Comparison of ENCODE assay signal across 11 mouse cellular contexts in the genomic region with DNA sequence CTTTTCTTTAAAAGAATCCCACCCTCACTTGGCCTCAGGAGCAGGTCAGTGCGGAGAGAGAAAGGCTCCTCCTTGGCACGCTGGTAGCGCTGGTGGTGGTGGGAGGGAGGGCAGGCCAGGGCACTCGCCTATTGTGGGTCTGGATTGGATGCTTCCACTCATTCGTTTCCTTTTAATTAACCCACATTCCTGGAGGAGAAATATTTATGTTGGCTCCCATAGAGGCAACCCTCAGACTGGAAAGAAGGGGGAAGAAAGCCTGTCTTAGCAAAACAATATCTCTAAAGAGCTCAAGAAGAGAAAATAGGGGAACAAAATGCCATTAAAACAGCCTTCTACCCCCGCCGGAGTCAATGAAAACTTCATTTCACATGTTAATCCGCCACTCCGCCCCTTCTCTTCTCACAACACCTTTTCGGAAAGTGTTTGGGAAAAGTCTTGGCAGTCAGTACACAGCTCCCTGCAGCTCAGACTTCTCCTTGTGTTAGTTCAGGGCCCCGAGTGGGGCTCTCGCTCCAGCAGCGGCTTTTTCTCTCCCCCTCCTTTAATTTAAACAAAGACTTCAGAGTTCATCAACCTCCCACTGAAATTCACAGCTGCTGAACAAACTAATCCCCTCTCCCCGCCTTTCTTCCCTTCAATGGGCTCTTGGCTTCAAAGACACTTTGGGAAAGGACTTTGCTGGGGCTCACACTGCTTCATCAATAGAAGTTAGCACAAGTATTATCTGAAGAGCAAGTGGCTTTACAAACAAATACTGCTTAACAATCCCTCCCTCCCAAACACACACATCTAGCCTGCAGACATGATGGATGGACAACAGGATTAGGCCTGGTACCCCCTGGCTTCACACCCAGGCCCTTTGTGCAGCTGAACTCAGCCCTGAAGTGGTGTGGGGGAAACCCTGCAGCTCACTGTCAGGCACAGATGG. TPM values are rescaled to one million over a fixed set of nuclear protein-coding genes. Genes with fewer than 3 reads are reported as not detected.
DNase-seq lines count a peak whose midpoint lies in the region; ATAC-seq and TF ChIP-seq lines count a peak whose summit lies in the region.
"Had no signal": no experiment of that assay in that cellular context is flagged by ENCODE, and none has a peak within 500 bp of the region (broad histone marks: within the 10 kb centered on the region; RNA-seq: fewer than 3 reads in every experiment).

No protein-coding gene starts in this region.

- H3K9ac ChIP-seq in intestine, embryonic 14.5 days (ENCODE audit: low read length): no peak overlapping the region
- H3K9ac ChIP-seq in intestine, postnatal 0 days (ENCODE audit: low read depth, low read length): no peak overlapping the region
- H3K9ac ChIP-seq in hindbrain, embryonic 14.5 days: no peak overlapping the region
- no peak overlapping the region for H3K9ac ChIP-seq in midbrain, embryonic 15.5 days
- no peak overlapping the region for H3K9ac ChIP-seq in heart, adult 2 months (ENCODE audit: low read depth, low read length)

- no peaks in the 10 kb centered on the region for H3K79me2 ChIP-seq in heart, adult 2 months (replicated peaks; ENCODE audit: control insufficient read depth, insufficient read depth, low read length)

- no peak for DNase-seq in intestine, embryonic 14.5 days (ENCODE audit: low spot score)
- peak; percentile 70 for DNase-seq in embryo, embryonic 11 days
- DNase-seq in hindbrain, embryonic 14.5 days (ENCODE audit: low spot score): peak; percentile 45
- DNase-seq in cerebellum, adult 8-10 months: no peak
- DNase-seq in thymus, adult 2 months: no peak
- no peak for DNase-seq in heart, adult 2 months
- DNase-seq: spleen, adult 18-20 months had no signal

- TF ChIP-seq CTCF in intestine, postnatal 0 days (IDR thresholded peaks at IDR 0.05; ENCODE audit: low read depth): no peak
- no peak for TF ChIP-seq CTCF in thymus, adult 2 months (IDR thresholded peaks at IDR 0.05; ENCODE audit: borderline replicate concordance, control insufficient read depth, extremely low read depth, insufficient read depth, low read length, poor library complexity)
- no peak for TF ChIP-seq CTCF in heart, adult 2 months (IDR thresholded peaks at IDR 0.05)

- H3K27me3 ChIP-seq in intestine, embryonic 14.5 days (replicated peaks; ENCODE audit: control insufficient read depth, insufficient read depth, low read length): peaks cover 43% of the 10 kb centered on the region
- H3K27me3 ChIP-seq in intestine, postnatal 0 days (replicated peaks; ENCODE audit: control insufficient read depth, insufficient read depth, low read length): peaks cover 46% of the 10 kb centered on the region
- H3K27me3 ChIP-seq in hindbrain, embryonic 14.5 days (ENCODE audit: control insufficient read depth, insufficient read depth, low read length): peaks cover 98% of the 10 kb centered on the region
- H3K27me3 ChIP-seq in midbrain, embryonic 15.5 days (replicated peaks): peaks cover 93% of the 10 kb centered on the region
- no peaks in the 10 kb centered on the region for H3K27me3 ChIP-seq in thymus, adult 2 months (ENCODE audit: control insufficient read depth, insufficient read depth, low read length)
- peaks cover 9% of the 10 kb centered on the region for H3K27me3 ChIP-seq in heart, adult 2 months (ENCODE audit: control insufficient read depth, insufficient read depth, low read length)

- no peak overlapping the region; the same call in 1 of the 2 replicates for H3K4me2 ChIP-seq in intestine, embryonic 14.5 days (ENCODE audit: low read length)
- H3K4me2 ChIP-seq in intestine, postnatal 0 days (replicated peaks; ENCODE audit: low read depth): no peak overlapping the region
- no peak overlapping the region for H3K4me2 ChIP-seq in hindbrain, embryonic 14.5 days (replicated peaks)
- H3K4me2 ChIP-seq in midbrain, embryonic 15.5 days: no peak overlapping the region

- no peak for ATAC-seq in intestine, embryonic 14.5 days (replicated peaks; ENCODE audit: low FRiP score, low TSS enrichment, low read depth)
- ATAC-seq in intestine, postnatal 0 days: no peak
- ATAC-seq in hindbrain, embryonic 14.5 days (ENCODE audit: low FRiP score): peak; percentile 75; the same call in 1 of the 2 replicates
- ATAC-seq in midbrain, embryonic 15.5 days (replicated peaks): peak; percentile 74

- peak overlapping the region; percentile 57; the same call in 1 of the 2 replicates for H3K27ac ChIP-seq in intestine, embryonic 14.5 days (ENCODE audit: low read depth)
- no peak overlapping the region for H3K27ac ChIP-seq in intestine, postnatal 0 days (ENCODE audit: low read depth, low read length)
- 0 out of 2 replicates have a peak overlapping the region, but pooled peaks have one; percentile 9 for H3K27ac ChIP-seq in hindbrain, embryonic 14.5 days
- H3K27ac ChIP-seq in midbrain, embryonic 15.5 days: no peak overlapping the region
- H3K27ac ChIP-seq in thymus, adult 2 months (ENCODE audit: control insufficient read depth, insufficient read depth, low read length): no peak overlapping the region
- H3K27ac ChIP-seq in heart, adult 2 months: no peak overlapping the region

- no peak for TF ChIP-seq POLR2A in thymus, adult 2 months (IDR thresholded peaks at IDR 0.05; ENCODE audit: control insufficient read depth, extremely low read depth, insufficient read depth, low read length, poor library complexity)
- no peak for TF ChIP-seq POLR2A in heart, adult 2 months (IDR thresholded peaks at IDR 0.05; ENCODE audit: insufficient read depth, low read depth, low read length)

- no peak for TF ChIP-seq EP300 in heart, adult 2 months (IDR thresholded peaks at IDR 0.05; ENCODE audit: insufficient read depth, low read depth, low read length)

- WGBS in intestine, embryonic 14.5 days: 23% methylated on average over 14 of the region's 14 CpGs
- WGBS in intestine, postnatal 0 days: 33% methylated on average over 14 of the region's 14 CpGs
- WGBS in hindbrain, embryonic 14.5 days: 3% methylated on average over 14 of the region's 14 CpGs
- WGBS in midbrain, embryonic 15.5 days: 4% methylated on average over 14 of the region's 14 CpGs
- WGBS in thymus, adult 2 months: 94% methylated on average over 14 of the region's 14 CpGs
- WGBS in heart, adult 2 months: 54% methylated on average over 14 of the region's 14 CpGs

- intact Hi-C loops in heart, adult 2 months (cut with DNase I): no loop called here

- no peaks in the 10 kb centered on the region for H3K9me3 ChIP-seq in intestine, embryonic 14.5 days (ENCODE audit: control insufficient read depth, low read length)
- H3K9me3 ChIP-seq in intestine, postnatal 0 days (ENCODE audit: control insufficient read depth): no peaks in the 10 kb centered on the region
- no peaks in the 10 kb centered on the region for H3K9me3 ChIP-seq in hindbrain, embryonic 14.5 days (ENCODE audit: control insufficient read depth, low read length)
- no peaks in the 10 kb centered on the region for H3K9me3 ChIP-seq in midbrain, embryonic 15.5 days

- peaks cover 16% of the 10 kb centered on the region for H3K4me1 ChIP-seq in intestine, embryonic 14.5 days (replicated peaks; ENCODE audit: control insufficient read depth, insufficient read depth, low read length)
- H3K4me1 ChIP-seq in intestine, postnatal 0 days (replicated peaks; ENCODE audit: control insufficient read depth, insufficient read depth, low read length): peaks cover 3% of the 10 kb centered on the region; the same call in 1 of the 2 replicates
- H3K4me1 ChIP-seq in hindbrain, embryonic 14.5 days (replicated peaks; ENCODE audit: control insufficient read depth, insufficient read depth, low read length): peaks cover 17% of the 10 kb centered on the region
- peaks cover 34% of the 10 kb centered on the region for H3K4me1 ChIP-seq in midbrain, embryonic 15.5 days
- H3K4me1 ChIP-seq in thymus, adult 2 months (replicated peaks; ENCODE audit: control insufficient read depth, insufficient read depth, low read length): peaks cover 58% of the 10 kb centered on the region
- H3K4me1 ChIP-seq in heart, adult 2 months (ENCODE audit: control insufficient read depth, insufficient read depth, low read length): peaks cover 2% of the 10 kb centered on the region; the same call in 1 of the 2 replicates

- no peak overlapping the region for H3K4me3 ChIP-seq in intestine, embryonic 14.5 days (ENCODE audit: low read depth, low read length)
- no peak overlapping the region for H3K4me3 ChIP-seq in intestine, postnatal 0 days (ENCODE audit: low read depth, low read length)
- H3K4me3 ChIP-seq in hindbrain, embryonic 14.5 days (replicated peaks; ENCODE audit: low read length): no peak overlapping the region
- H3K4me3 ChIP-seq in midbrain, embryonic 15.5 days: no peak overlapping the region
- H3K4me3 ChIP-seq in thymus, adult 2 months (ENCODE audit: control insufficient read depth, insufficient read depth, low read length): no peak overlapping the region
- H3K4me3 ChIP-seq in heart, adult 2 months: no peak overlapping the region

- no peaks in the 10 kb centered on the region for H3K36me3 ChIP-seq in intestine, embryonic 14.5 days (ENCODE audit: control insufficient read depth, insufficient read depth, low read length)
- H3K36me3 ChIP-seq in intestine, postnatal 0 days (ENCODE audit: control insufficient read depth, insufficient read depth): no peaks in the 10 kb centered on the region
- H3K36me3 ChIP-seq in hindbrain, embryonic 14.5 days (replicated peaks; ENCODE audit: control insufficient read depth, insufficient read depth): no peaks in the 10 kb centered on the region
- H3K36me3 ChIP-seq in midbrain, embryonic 15.5 days (replicated peaks): no peaks in the 10 kb centered on the region
- H3K36me3 ChIP-seq in thymus, adult 2 months (ENCODE audit: control insufficient read depth, insufficient read depth, low read length): no peaks in the 10 kb centered on the region
- H3K36me3 ChIP-seq in heart, adult 2 months (ENCODE audit: control insufficient read depth, insufficient read depth, low read length): no peaks in the 10 kb centered on the region

RNA-seq across cellular contexts. Expression of a gene that starts 21.5 kb away (rescaled TPM):
- not detected in 2 replicates for polyA plus RNA-seq in intestine, embryonic 14.5 days (2014; fragmentation: Nextera tagmentation; extraction: Ambion mirVana)
- not detected in 2 replicates for polyA plus RNA-seq in intestine, postnatal 0 days (2015; fragmentation: Nextera tagmentation; extraction: Ambion mirVana)
- polyA plus RNA-seq in hindbrain, embryonic 14.5 days (2014; fragmentation: Nextera tagmentation; extraction: Ambion mirVana): 0.12 TPM in 1 of 2 replicates, not detected in the other
- polyA plus RNA-seq in midbrain, embryonic 15.5 days (2015; fragmentation: Nextera tagmentation; extraction: Ambion mirVana): 2.6 and 3.7 TPM in 2 replicates
- polyA plus RNA-seq in thymus, adult 2 months (2012; rRNA removed): 6.1 and 6.6 TPM in 2 replicates
- total RNA-seq in heart, adult 2 months (2021): not detected
- polyA plus RNA-seq in heart, adult 2 months (2012; rRNA removed): not detected in 2 replicates
- total RNA-seq: left cerebral cortex, postnatal 36 days had no signal

RNA-seq across cellular contexts. Expression of a gene that starts 30.9 kb away (rescaled TPM):
- polyA plus RNA-seq in intestine, embryonic 14.5 days (2014; fragmentation: Nextera tagmentation; extraction: Ambion mirVana): 0.41 and 0.48 TPM in 2 replicates
- 0.12 and 0.33 TPM in 2 replicates for polyA plus RNA-seq in intestine, postnatal 0 days (2015; fragmentation: Nextera tagmentation; extraction: Ambion mirVana)
- 0.21 and 0.25 TPM in 2 replicates for polyA plus RNA-seq in hindbrain, embryonic 14.5 days (2014; fragmentation: Nextera tagmentation; extraction: Ambion mirVana)
- polyA plus RNA-seq in midbrain, embryonic 15.5 days (2015; fragmentation: Nextera tagmentation; extraction: Ambion mirVana): 0.19 and 0.30 TPM in 2 replicates
- 15.4 and 18.8 TPM in 2 replicates for polyA plus RNA-seq in thymus, adult 2 months (2012; rRNA removed)
- total RNA-seq in heart, adult 2 months (2021): 10 to 100 TPM in 1 of 2 experiments, 1 to 10 TPM in 1; 8.4 to 10.5 TPM
- 16.9 and 18.5 TPM in 2 replicates for polyA plus RNA-seq in heart, adult 2 months (2012; rRNA removed)

RNA-seq across cellular contexts. Expression of a gene that starts 37.8 kb away (rescaled TPM):
- not detected in 2 replicates for polyA plus RNA-seq in intestine, embryonic 14.5 days (2014; fragmentation: Nextera tagmentation; extraction: Ambion mirVana)
- polyA plus RNA-seq in intestine, postnatal 0 days (2015; fragmentation: Nextera tagmentation; extraction: Ambion mirVana): not detected in 2 replicates
- not detected in 2 replicates for polyA plus RNA-seq in hindbrain, embryonic 14.5 days (2014; fragmentation: Nextera tagmentation; extraction: Ambion mirVana)
- polyA plus RNA-seq in midbrain, embryonic 15.5 days (2015; fragmentation: Nextera tagmentation; extraction: Ambion mirVana): not detected in 2 replicates
- 6.6 TPM in 1 of 2 replicates, not detected in the other for polyA plus RNA-seq in thymus, adult 2 months (2012; rRNA removed)
- not detected for total RNA-seq in heart, adult 2 months (2021)
- polyA plus RNA-seq in heart, adult 2 months (2012; rRNA removed): not detected in 2 replicates
- total RNA-seq: left cerebral cortex, postnatal 36 days had no signal
- polyA plus RNA-seq: heart, embryonic 16.5 days had no signal

RNA-seq across cellular contexts. Expression of a gene that starts 40.5 kb away (rescaled TPM):
- 595 and 617 TPM in 2 replicates for polyA plus RNA-seq in intestine, embryonic 14.5 days (2014; fragmentation: Nextera tagmentation; extraction: Ambion mirVana)
- polyA plus RNA-seq in intestine, postnatal 0 days (2015; fragmentation: Nextera tagmentation; extraction: Ambion mirVana): 681 and 717 TPM in 2 replicates
- polyA plus RNA-seq in hindbrain, embryonic 14.5 days (2014; fragmentation: Nextera tagmentation; extraction: Ambion mirVana): 724 and 765 TPM in 2 replicates
- 601 and 626 TPM in 2 replicates for polyA plus RNA-seq in midbrain, embryonic 15.5 days (2015; fragmentation: Nextera tagmentation; extraction: Ambion mirVana)
- polyA plus RNA-seq in thymus, adult 2 months (2012; rRNA removed): 480 and 627 TPM in 2 replicates
- total RNA-seq in heart, adult 2 months (2021): 1,000 to 10,000 TPM; 1,693 to 1,987 TPM
- 2,415 and 3,048 TPM in 2 replicates for polyA plus RNA-seq in heart, adult 2 months (2012; rRNA removed)

RNA-seq across cellular contexts. Expression of a gene that starts 47.9 kb away (rescaled TPM):
- 24.8 TPM in 2 replicates for polyA plus RNA-seq in intestine, embryonic 14.5 days (2014; fragmentation: Nextera tagmentation; extraction: Ambion mirVana)
- 15.6 and 17.7 TPM in 2 replicates for polyA plus RNA-seq in intestine, postnatal 0 days (2015; fragmentation: Nextera tagmentation; extraction: Ambion mirVana)
- 19.3 and 20.6 TPM in 2 replicates for polyA plus RNA-seq in hindbrain, embryonic 14.5 days (2014; fragmentation: Nextera tagmentation; extraction: Ambion mirVana)
- 26.0 and 29.8 TPM in 2 replicates for polyA plus RNA-seq in midbrain, embryonic 15.5 days (2015; fragmentation: Nextera tagmentation; extraction: Ambion mirVana)
- polyA plus RNA-seq in thymus, adult 2 months (2012; rRNA removed): 31.5 and 36.1 TPM in 2 replicates
- 10 to 100 TPM; 51.1 to 55.5 TPM for total RNA-seq in heart, adult 2 months (2021)
- 23.6 and 49.8 TPM in 2 replicates for polyA plus RNA-seq in heart, adult 2 months (2012; rRNA removed)

Comparison
In these comparisons a context has a peak if more than half of its experiments do, and no peak if none do; other contexts are left out.
1. H3K27ac ChIP-seq: peak in intestine, embryonic 14.5 days (single experiment) and hindbrain, embryonic 14.5 days (single experiment); none in intestine, postnatal 0 days (single experiment), midbrain, embryonic 15.5 days (single experiment), thymus, adult 2 months (single experiment) and heart, adult 2 months (single experiment).
2. ATAC-seq: peak in hindbrain, embryonic 14.5 days (single experiment) and midbrain, embryonic 15.5 days (single experiment); none in intestine, embryonic 14.5 days (single experiment) and intestine, postnatal 0 days (single experiment).
3. DNase-seq: peak in embryo, embryonic 11 days (single experiment) and hindbrain, embryonic 14.5 days (single experiment); none in intestine, embryonic 14.5 days (single experiment), cerebellum, adult 8-10 months (single experiment), thymus, adult 2 months (single experiment) and heart, adult 2 months (0 of 2).
4. RNA of a gene that starts 30.9 kb away (polyA plus RNA-seq): 15.4 to 18.8 TPM in thymus, adult 2 months and 16.9 to 18.5 TPM in heart, adult 2 months; 0.41 to 0.48 TPM in intestine, embryonic 14.5 days, 0.19 to 0.30 TPM in midbrain, embryonic 15.5 days, 0.21 to 0.25 TPM in hindbrain, embryonic 14.5 days and 0.12 to 0.33 TPM in intestine, postnatal 0 days; every median in the first group is over 10 times any median in the second.